Mouse (Mus musculus): ENCODE measurements around the gene Med18. TPM values are rescaled to one million over a fixed set of nuclear protein-coding genes. Genes with fewer than 3 reads are reported as not detected.

Med18 gene
- total RNA-seq (2021), result 1 to 10 TPM; 7.9 to 8.6 TPM
- long read RNA-seq, experiment 1, transcript Med18-201 (3 exons, 1,675 nt), result major isoform, 14 of 14 reads
- long read RNA-seq, experiment 1, partial matches to known transcripts, result 0 of 14 reads
- long read RNA-seq, experiment 1, other reads (novel, unspliced or antisense), result 0 of 14 reads
- long read RNA-seq, experiment 2, partial matches to known transcripts, result 0 of 1 reads
- long read RNA-seq, experiment 2, other reads (novel, unspliced or antisense), result 0 of 1 reads

GRCm38 (mm10) chr4:132463430-132464254, at the start of gene Med18:
TSS of gene Med18 (minus strand) at chr4:132463921.
- peak; percentile 94 for DNase-seq

GRCm38 (mm10) chr4:132512080-132512479, 48.4 kb upstream of the Med18 start:
- no peak for DNase-seq

- DNase-seq, result peak; percentile 99
Observed at GRCm38 (mm10) chr4:132510352-132510798, 46.7 kb upstream of the Med18 start, which contains the start of gene Sesn2. TSS of gene Sesn2 (minus strand) at chr4:132510501.

- peak; percentile 87 to 90 for DNase-seq
Observed at GRCm38 (mm10) chr4:132509621-132510296, 46.0 kb upstream of the Med18 start.

- no peak for DNase-seq
Observed at GRCm38 (mm10) chr4:132507210-132507609, 43.5 kb upstream of the Med18 start.

- DNase-seq, result no peak
Observed at GRCm38 (mm10) chr4:132506250-132506649, 42.5 kb upstream of the Med18 start.

- DNase-seq, result no peak
Observed at GRCm38 (mm10) chr4:132505800-132506199, 42.1 kb upstream of the Med18 start.

GRCm38 (mm10) chr4:132505034-132505738, 41.5 kb upstream of the Med18 start:
- DNase-seq, result no peak

- no peak for DNase-seq
Observed at GRCm38 (mm10) chr4:132503344-132503743, 39.6 kb upstream of the Med18 start.

- no peak for DNase-seq
Observed at GRCm38 (mm10) chr4:132501639-132502038, 37.9 kb upstream of the Med18 start.

- DNase-seq, result no peak
Observed at GRCm38 (mm10) chr4:132494271-132494918, 30.7 kb upstream of the Med18 start.

GRCm38 (mm10) chr4:132492178-132493060, 28.7 kb upstream of the Med18 start:
- peak in 1 of 2 experiments; percentile 67 for DNase-seq

- peak; percentile 72 to 79 for DNase-seq
Observed at GRCm38 (mm10) chr4:132491748-132492147, 28.0 kb upstream of the Med18 start.

- DNase-seq, result no peak
Observed at GRCm38 (mm10) chr4:132491057-132491456, 27.3 kb upstream of the Med18 start.

GRCm38 (mm10) chr4:132490273-132491010, 26.7 kb upstream of the Med18 start:
- no peak for DNase-seq

- DNase-seq, result no peak
Observed at GRCm38 (mm10) chr4:132488976-132489375, 25.3 kb upstream of the Med18 start.

- no peak for DNase-seq
Observed at GRCm38 (mm10) chr4:132488521-132488920, 24.8 kb upstream of the Med18 start.

GRCm38 (mm10) chr4:132484820-132485219, 21.1 kb upstream of the Med18 start:
- DNase-seq, result no peak

- no peak for DNase-seq
Observed at GRCm38 (mm10) chr4:132484231-132484630, 20.5 kb upstream of the Med18 start.
